Mouse (Mus musculus) hindbrain, embryonic 14.5 days (tissue): Measurements from ENCODE around the gene Serpinh1. TPM values are rescaled to one million over a fixed set of nuclear protein-coding genes. Genes with fewer than 3 reads are reported as not detected.
"Not testable (repeated sequence)": the region's sequence is repeated elsewhere in the genome, so short reads cannot be mapped to it uniquely, and the experiment has no call there.

Experiments
- ATAC-seq: fragments of 200-750 bp; cut with Nextera tagmentation; 2 replicates; pipeline ENCODE4 v1.8.0; 2017; ENCODE audit warnings: moderate number of reproducible peaks, mild to moderate bottlenecking, moderate TSS enrichment, moderate library complexity; ENCODE audit not compliant: low FRiP score
- DNase-seq: peaks from one replicate; pipeline ENCODE4 v3.0.0-alpha.2; 2015; ENCODE audit warnings: low spot score
- H3K27ac ChIP-seq: fragments of 300-500 bp; sonication (generic); 2 replicates; pipeline ENCODE4 v1.5.1; 2014; ENCODE audit warnings: mild to moderate bottlenecking, moderate library complexity
- H3K27me3 ChIP-seq: fragments of 300-500 bp; sonication (generic); 2 replicates; pipeline ENCODE4 v1.6.1; 2014; ENCODE audit warnings: mild to moderate bottlenecking, low read length, mixed read lengths; ENCODE audit not compliant: control insufficient read depth, insufficient read depth
- H3K36me3 ChIP-seq: fragments of 300-500 bp; sonication (generic); replicated peaks from 2 replicates; pipeline ENCODE4 v1.6.1; 2014; ENCODE audit not compliant: control insufficient read depth, insufficient read depth
- H3K4me1 ChIP-seq: fragments of 300-500 bp; sonication (generic); replicated peaks from 2 replicates; pipeline ENCODE4 v1.6.1; 2014; ENCODE audit warnings: antibody characterized with exemption, low read length, mixed read lengths; ENCODE audit not compliant: control insufficient read depth, insufficient read depth
- H3K4me2 ChIP-seq: fragments of 300-500 bp; sonication (generic); replicated peaks from 2 replicates; pipeline ENCODE4 v1.6.1; 2014; ENCODE audit warnings: mild to moderate bottlenecking, moderate library complexity
- H3K4me3 ChIP-seq: fragments of 300-500 bp; sonication (generic); replicated peaks from 2 replicates; pipeline ENCODE4 v1.5.1; 2014; ENCODE audit warnings: mild to moderate bottlenecking, low read length
- H3K9ac ChIP-seq: fragments of 300-500 bp; sonication (generic); 2 replicates; pipeline ENCODE4 v1.6.1; 2014
- H3K9me3 ChIP-seq: fragments of 300-500 bp; sonication (generic); 2 replicates; pipeline ENCODE4 v1.6.1; 2016; ENCODE audit warnings: low read length; ENCODE audit not compliant: control insufficient read depth
- WGBS: fragments of 180-500 bp; shearing (Covaris S2); extraction: QIAGEN DNeasy Blood & Tissue Kit; methylation state at CpG from one replicate; pipeline ENCODE4 v1.1.7; 2014; 5-methylcytosine and 5-hydroxymethylcytosine counted together
- polyA plus RNA-seq: library from polyadenylated mRNA; unstranded; fragments of >200 nt; fragmentation: Nextera tagmentation; extraction: Ambion mirVana; gene quantifications from 2 replicates; pipeline ENCODE4 v1.2.1, GENCODE M21; 2014

The Serpinh1 gene
- polyA plus RNA-seq, 1 experiment from 2014 or later, result 128 TPM

GRCm38 (mm10) chr7:99380491-99381213 lies 27.6 kb upstream of the Serpinh1 start:
- DNase-seq, result peak; percentile 80
- peak overlapping the region; percentile 76 for H3K4me3 ChIP-seq
- peak; percentile 64 for ATAC-seq
- H3K27me3 ChIP-seq, result no peaks in the 10 kb centered on the region
- peaks cover 39% of the 10 kb centered on the region for H3K4me1 ChIP-seq
- no peaks in the 10 kb centered on the region for H3K9me3 ChIP-seq
- under 1% methylated on average over 24 of the region's 24 CpGs for WGBS
- peak overlapping the region; percentile 94 for H3K4me2 ChIP-seq
- peak overlapping the region; percentile 95 for H3K27ac ChIP-seq
- H3K9ac ChIP-seq, result peak overlapping the region; percentile 72
- no peaks in the 10 kb centered on the region for H3K36me3 ChIP-seq

GRCm38 (mm10) chr7:99378870-99379269 lies 25.8 kb upstream of the Serpinh1 start:
- peaks cover 22% of the 10 kb centered on the region for H3K4me1 ChIP-seq
- H3K27me3 ChIP-seq, result no peaks in the 10 kb centered on the region
- no peaks in the 10 kb centered on the region for H3K36me3 ChIP-seq
- 34% methylated on average over 8 of the region's 8 CpGs for WGBS
- DNase-seq, result no peak
- no peak overlapping the region for H3K9ac ChIP-seq
- no peaks in the 10 kb centered on the region for H3K9me3 ChIP-seq
- no peak overlapping the region for H3K27ac ChIP-seq
- no peak overlapping the region for H3K4me2 ChIP-seq
- ATAC-seq, result no peak
- H3K4me3 ChIP-seq, result no peak overlapping the region

- DNase-seq, result peak; percentile 88
- H3K27me3 ChIP-seq, result no peaks in the 10 kb centered on the region
- peaks cover 9% of the 10 kb centered on the region for H3K4me1 ChIP-seq
- H3K4me3 ChIP-seq, result no peak overlapping the region
- no peaks in the 10 kb centered on the region for H3K36me3 ChIP-seq
- H3K9me3 ChIP-seq, result no peaks in the 10 kb centered on the region
- 8% methylated on average over 4 of the region's 4 CpGs for WGBS
- no peak overlapping the region for H3K27ac ChIP-seq
- H3K4me2 ChIP-seq, result no peak overlapping the region
- no peak for ATAC-seq
- H3K9ac ChIP-seq, result no peak overlapping the region
Measured at GRCm38 (mm10) chr7:99375455-99375854, 22.4 kb upstream of the Serpinh1 start.

- DNase-seq, H3K4me3 ChIP-seq, H3K27ac ChIP-seq, H3K9ac ChIP-seq, H3K4me1 ChIP-seq, H3K36me3 ChIP-seq, H3K4me2 ChIP-seq, H3K27me3 ChIP-seq, H3K9me3 ChIP-seq, ATAC-seq: not testable (repeated sequence)
- 62% methylated on average over 3 of the region's 3 CpGs for WGBS
Measured at GRCm38 (mm10) chr7:99374325-99374724, 21.3 kb upstream of the Serpinh1 start.

GRCm38 (mm10) chr7:99366716-99367115 lies 13.7 kb upstream of the Serpinh1 start:
- Histone ChIP-seq H3K9me3 (no peaks in the 10 kb centered on the region), H3K4me2 (no peak overlapping the region), H3K36me3 (no peaks in the 10 kb centered on the region), H3K27ac (no peak overlapping the region), H3K27me3 (no peaks in the 10 kb centered on the region), H3K9ac (no peak overlapping the region), H3K4me1 (peaks cover 9% of the 10 kb centered on the region; the same call in 1 of the 2 replicates), H3K4me3 (no peak overlapping the region)
- ATAC-seq, result no peak
- WGBS, result 76% methylated on average over 6 of the region's 6 CpGs
- no peak for DNase-seq

GRCm38 (mm10) chr7:99365069-99365468 lies 12.0 kb upstream of the Serpinh1 start:
- H3K27me3 ChIP-seq, result no peaks in the 10 kb centered on the region
- no peak overlapping the region for H3K27ac ChIP-seq
- ATAC-seq (0 out of 2 replicates have a peak, but pooled peaks have one; percentile 35), DNase-seq (peak; percentile 89)
- H3K36me3 ChIP-seq, result no peaks in the 10 kb centered on the region
- no peaks in the 10 kb centered on the region for H3K9me3 ChIP-seq
- peaks cover 20% of the 10 kb centered on the region for H3K4me1 ChIP-seq
- H3K9ac ChIP-seq, result 0 out of 2 replicates have a peak overlapping the region, but pooled peaks have one; percentile 22
- H3K4me3 ChIP-seq, result no peak overlapping the region
- peak overlapping the region; percentile 39 for H3K4me2 ChIP-seq
- WGBS, result 2% methylated on average over 5 of the region's 5 CpGs

GRCm38 (mm10) chr7:99362137-99362536 lies 9.1 kb upstream of the Serpinh1 start:
- no peak for ATAC-seq
- no peak overlapping the region for H3K27ac ChIP-seq

GRCm38 (mm10) chr7:99360803-99361414 lies 7.9 kb upstream of the Serpinh1 start:
- Histone ChIP-seq H3K4me1 (peaks cover 45% of the 10 kb centered on the region), H3K27me3 (no peaks in the 10 kb centered on the region), H3K4me3 (no peak overlapping the region), H3K9ac (peak overlapping the region; percentile 48), H3K36me3 (no peaks in the 10 kb centered on the region), H3K9me3 (no peaks in the 10 kb centered on the region), H3K4me2 (peak overlapping the region; percentile 27), H3K27ac (peak overlapping the region; percentile 99)
- no peak for DNase-seq
- ATAC-seq, result no peak
- 13% methylated on average over 8 of the region's 8 CpGs for WGBS

More at GRCm38 (mm10) chr7:99362137-99362536, 9.1 kb upstream of the Serpinh1 start:
- no peaks in the 10 kb centered on the region for H3K27me3 ChIP-seq
- no peak for DNase-seq
- 85% methylated on average over 2 of the region's 2 CpGs for WGBS
- peaks cover 33% of the 10 kb centered on the region for H3K4me1 ChIP-seq
- no peaks in the 10 kb centered on the region for H3K36me3 ChIP-seq
- H3K4me3 ChIP-seq, result no peak overlapping the region
- H3K9ac ChIP-seq, result no peak overlapping the region
- no peak overlapping the region for H3K4me2 ChIP-seq
- H3K9me3 ChIP-seq, result no peaks in the 10 kb centered on the region

- no peak overlapping the region for H3K4me3 ChIP-seq
- no peaks in the 10 kb centered on the region for H3K27me3 ChIP-seq
- H3K27ac ChIP-seq, result peak overlapping the region; percentile 99
- peak overlapping the region; percentile 27 for H3K4me2 ChIP-seq
- ATAC-seq (peak; percentile 98), DNase-seq (peak; percentile 81)
- WGBS, result 8% methylated on average over 10 of the region's 10 CpGs
- peak overlapping the region; percentile 57 for H3K9ac ChIP-seq
- no peaks in the 10 kb centered on the region for H3K36me3 ChIP-seq
- peaks cover 52% of the 10 kb centered on the region for H3K4me1 ChIP-seq
- no peaks in the 10 kb centered on the region for H3K9me3 ChIP-seq
Measured at GRCm38 (mm10) chr7:99360021-99360802, 7.2 kb upstream of the Serpinh1 start.
